Mouse (Mus musculus) ovary, postnatal 14 days (tissue): ENCODE measurements around the gene Gsdme.

Experiments used
- DNase-seq: peaks from one replicate; pipeline ENCODE4 v3.0.0; 2022; ENCODE audit warnings: low spot score

The Gsdme gene

GRCm38 (mm10) chr6:50263670-50264069 lies at the start of gene Gsdme:
Gene Gsdme, minus strand, starts transcription at chr6:50263862.
- no peak for DNase-seq

GRCm38 (mm10) chr6:50312647-50313046 lies 49.0 kb upstream of the Gsdme start:
- peak; percentile 87 for DNase-seq

- DNase-seq: peak; percentile 44
Observed at GRCm38 (mm10) chr6:50309019-50309418, 45.4 kb upstream of the Gsdme start.

- DNase-seq: no peak
Observed at GRCm38 (mm10) chr6:50306625-50307024, 43.0 kb upstream of the Gsdme start.

GRCm38 (mm10) chr6:50304949-50305491 lies 41.4 kb upstream of the Gsdme start:
- DNase-seq: peak; percentile 73

GRCm38 (mm10) chr6:50301121-50301520 lies 37.5 kb upstream of the Gsdme start:
- no peak for DNase-seq

- no peak for DNase-seq
Observed at GRCm38 (mm10) chr6:50300622-50301021, 37.0 kb upstream of the Gsdme start.

GRCm38 (mm10) chr6:50299071-50299470 lies 35.4 kb upstream of the Gsdme start:
- DNase-seq: no peak

- DNase-seq: no peak
Observed at GRCm38 (mm10) chr6:50297671-50298070, 34.0 kb upstream of the Gsdme start.

GRCm38 (mm10) chr6:50295136-50295535 lies 31.5 kb upstream of the Gsdme start:
- no peak for DNase-seq

- DNase-seq: peak; percentile 65
Observed at GRCm38 (mm10) chr6:50294128-50294527, 30.5 kb upstream of the Gsdme start.

- DNase-seq: no peak
Observed at GRCm38 (mm10) chr6:50291650-50292049, 28.0 kb upstream of the Gsdme start.

- DNase-seq: no peak
Observed at GRCm38 (mm10) chr6:50286881-50287280, 23.2 kb upstream of the Gsdme start.

- no peak for DNase-seq
Observed at GRCm38 (mm10) chr6:50279642-50280041, 16.0 kb upstream of the Gsdme start.

- no peak for DNase-seq
Observed at GRCm38 (mm10) chr6:50273947-50274346, 10.3 kb upstream of the Gsdme start.

- DNase-seq: no peak
Observed at GRCm38 (mm10) chr6:50273416-50273815, 9.8 kb upstream of the Gsdme start.

- no peak for DNase-seq
Observed at GRCm38 (mm10) chr6:50262310-50262709, 1.4 kb downstream of the Gsdme start.

- DNase-seq: no peak
Observed at GRCm38 (mm10) chr6:50261922-50262261, 1.8 kb downstream of the Gsdme start.

- DNase-seq: peak; percentile 77
Observed at GRCm38 (mm10) chr6:50261201-50261921, 2.3 kb downstream of the Gsdme start.

- no peak for DNase-seq
Observed at GRCm38 (mm10) chr6:50255356-50255755, 8.3 kb downstream of the Gsdme start.

- DNase-seq: peak; percentile 13
Observed at GRCm38 (mm10) chr6:50254723-50255184, 8.9 kb downstream of the Gsdme start.

- no peak for DNase-seq
Observed at GRCm38 (mm10) chr6:50252690-50253089, 11.0 kb downstream of the Gsdme start.

- DNase-seq: no peak
Observed at GRCm38 (mm10) chr6:50247791-50248190, 15.9 kb downstream of the Gsdme start.

- DNase-seq: no peak
Observed at GRCm38 (mm10) chr6:50247356-50247755, 16.3 kb downstream of the Gsdme start.
